Mouse (Mus musculus): ENCODE measurements around the gene Itgav. TPM values are rescaled to one million over a fixed set of nuclear protein-coding genes. Genes with fewer than 3 reads are reported as not detected.

Itgav gene
- total RNA-seq, 2 experiments from 2014 or later, result 100 to 105 TPM

DNA sequence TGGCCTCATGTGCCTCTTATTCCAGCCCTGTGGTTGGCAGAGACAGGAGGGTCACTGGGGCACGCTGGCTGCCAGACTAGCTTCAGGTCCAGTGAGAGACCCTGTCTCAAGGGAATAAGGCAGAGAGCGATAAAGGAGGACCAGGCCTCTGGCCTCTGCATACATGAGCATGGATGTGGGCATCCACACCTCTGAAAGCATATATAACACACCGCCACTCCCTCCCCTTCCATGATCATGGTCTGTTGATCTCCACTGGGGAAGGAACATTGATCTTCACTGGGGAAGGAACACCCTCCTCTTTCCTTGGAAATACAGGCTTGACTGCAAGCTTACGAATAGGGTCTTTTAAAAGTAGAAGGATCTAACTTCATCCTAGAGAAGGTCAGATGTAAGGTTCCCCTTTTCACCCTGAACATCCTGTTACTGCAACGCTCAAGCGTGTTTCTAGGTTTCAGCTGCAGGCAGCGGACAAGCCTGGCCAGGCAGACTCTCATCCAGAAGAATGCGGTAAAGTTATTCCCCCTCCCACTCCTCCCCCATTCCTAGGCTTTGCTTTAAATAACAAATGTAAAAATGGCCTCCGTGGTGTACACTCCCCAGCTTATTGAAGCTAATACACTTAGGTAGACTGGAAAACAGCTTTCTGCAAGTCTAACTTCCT is 15.4 kb downstream of the Itgav start:
- DNase-seq (ENCODE audit: low spot score in 2 of 2), result peak; percentile 23 to 36
- intact Hi-C loops (cut with DNase I), result no loop called here

DNA sequence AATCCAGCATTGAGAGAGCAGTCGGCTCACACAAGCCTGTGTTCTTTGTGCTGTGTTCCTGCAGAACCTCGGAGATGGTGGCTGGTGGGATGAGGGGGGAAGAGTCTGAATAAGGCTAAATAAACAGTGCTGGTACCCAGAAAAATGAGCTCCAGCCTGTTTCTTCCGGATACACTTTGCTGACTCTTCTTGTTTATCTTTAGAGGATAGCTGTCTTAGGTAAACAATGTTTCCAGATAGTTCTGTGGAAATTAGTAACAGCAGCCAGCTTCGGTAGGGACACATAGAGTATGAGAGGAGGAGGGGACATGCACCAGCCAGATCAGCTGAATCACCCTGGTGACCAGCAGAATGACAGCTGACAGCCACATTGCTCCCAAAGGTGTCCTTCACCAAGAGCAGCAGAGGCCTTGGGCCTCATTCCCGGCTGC is 16.4 kb downstream of the Itgav start:
- intact Hi-C loops (cut with DNase I), result no loop called here
- DNase-seq (ENCODE audit: low spot score in 2 of 2), result peak in 1 of 2 experiments; percentile 26

DNA sequence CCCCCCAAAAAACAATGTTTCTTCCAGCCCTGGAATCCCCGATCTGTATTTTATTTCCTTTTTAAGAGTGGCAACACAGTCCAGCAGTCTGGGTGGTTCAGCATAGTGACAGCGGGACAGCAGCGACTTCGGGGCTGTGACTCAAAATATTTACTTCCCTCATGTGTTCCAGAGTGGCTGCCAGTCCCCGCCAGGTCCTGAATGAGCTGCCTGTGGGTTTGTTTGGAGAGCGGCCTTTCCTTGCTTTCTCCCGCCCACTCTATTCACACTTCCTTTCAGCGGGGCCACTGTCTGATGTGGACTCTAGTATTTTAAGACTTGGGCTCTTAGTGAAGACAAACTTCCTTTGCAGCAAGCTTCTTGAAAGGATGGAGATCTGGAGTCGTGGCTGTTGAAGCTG is 18.0 kb downstream of the Itgav start:
- peak; percentile 53 to 66 for DNase-seq (ENCODE audit: low spot score in 2 of 2)
- intact Hi-C loops (cut with DNase I), result no loop called here

DNA sequence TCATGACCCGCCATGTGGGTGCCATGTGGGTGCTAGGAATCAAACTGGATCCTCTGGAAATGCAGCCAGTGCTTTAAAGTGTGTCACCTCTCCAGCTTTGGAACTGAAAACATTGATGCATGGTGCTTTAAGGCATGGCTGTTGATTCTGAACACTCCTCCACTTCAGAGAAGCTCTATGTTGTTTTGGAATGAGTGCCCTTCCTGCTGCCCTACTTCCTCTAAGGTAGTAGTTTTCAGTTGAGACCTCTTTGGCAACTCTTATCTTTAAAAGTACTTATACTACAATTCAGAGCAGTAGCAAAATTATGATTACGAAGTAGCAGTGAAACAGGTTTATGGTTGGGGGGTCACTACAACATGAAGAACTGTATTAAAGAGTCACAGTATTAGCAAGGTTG is 18.6 kb downstream of the Itgav start:
- no peak for DNase-seq (ENCODE audit: low spot score in 2 of 2)
- intact Hi-C loops (cut with DNase I), result no loop called here

DNA sequence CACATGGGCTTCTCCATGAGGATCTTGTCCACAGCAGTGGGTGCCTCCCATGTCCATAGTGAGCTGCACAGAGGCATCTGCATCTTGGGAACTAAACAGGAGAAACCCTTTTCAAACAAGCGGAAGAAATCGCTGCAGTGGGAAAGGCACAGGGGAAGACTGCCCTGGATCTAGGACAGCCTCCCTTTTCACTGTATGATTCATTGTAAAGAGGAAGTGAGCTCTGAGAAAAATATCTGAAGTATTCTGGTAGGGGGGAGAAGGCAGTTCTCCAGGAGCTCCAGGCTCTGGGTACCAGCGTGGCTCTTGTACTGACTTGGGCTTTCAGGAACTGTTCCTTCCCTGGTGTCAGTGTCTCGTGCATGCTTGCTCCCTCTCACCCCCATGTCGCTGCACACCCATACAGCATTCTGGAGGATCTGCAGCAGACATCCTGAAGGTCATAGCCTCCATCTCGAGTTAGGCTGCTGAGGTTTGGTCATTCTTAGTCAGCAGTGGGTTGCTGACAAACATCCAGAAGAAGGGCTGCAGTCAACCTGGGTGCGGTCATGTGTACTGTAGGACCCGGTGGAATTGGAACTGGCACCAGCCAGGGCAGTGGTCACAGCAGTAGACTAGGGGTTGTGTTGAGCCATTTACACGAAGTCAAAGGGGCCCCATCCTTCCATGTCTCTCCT is 20.2 kb downstream of the Itgav start:
- no peak for DNase-seq (ENCODE audit: low spot score in 2 of 2)
- intact Hi-C loops (cut with DNase I), result no loop called here

DNA sequence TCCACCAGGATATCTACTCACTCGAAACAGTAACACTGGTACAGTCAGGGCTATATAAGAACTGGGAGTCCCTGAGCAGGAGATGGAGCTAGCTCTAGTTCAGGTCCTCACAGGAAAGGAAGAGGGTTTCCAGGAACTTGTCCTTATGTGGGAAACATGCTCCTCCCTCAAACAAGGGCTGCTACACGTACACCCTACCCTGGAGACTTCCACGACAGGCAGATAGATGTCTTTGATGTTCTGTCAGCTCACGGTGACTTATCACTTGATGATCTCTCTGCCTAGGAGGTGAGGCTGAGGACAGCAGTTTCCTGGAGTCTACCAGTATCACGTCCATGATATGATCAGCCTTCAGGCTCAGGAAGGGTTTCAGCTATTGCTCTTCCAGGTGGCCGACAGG is 21.1 kb downstream of the Itgav start:
- no peak for DNase-seq (ENCODE audit: low spot score in 2 of 2)
- intact Hi-C loops (cut with DNase I), result no loop called here

DNA sequence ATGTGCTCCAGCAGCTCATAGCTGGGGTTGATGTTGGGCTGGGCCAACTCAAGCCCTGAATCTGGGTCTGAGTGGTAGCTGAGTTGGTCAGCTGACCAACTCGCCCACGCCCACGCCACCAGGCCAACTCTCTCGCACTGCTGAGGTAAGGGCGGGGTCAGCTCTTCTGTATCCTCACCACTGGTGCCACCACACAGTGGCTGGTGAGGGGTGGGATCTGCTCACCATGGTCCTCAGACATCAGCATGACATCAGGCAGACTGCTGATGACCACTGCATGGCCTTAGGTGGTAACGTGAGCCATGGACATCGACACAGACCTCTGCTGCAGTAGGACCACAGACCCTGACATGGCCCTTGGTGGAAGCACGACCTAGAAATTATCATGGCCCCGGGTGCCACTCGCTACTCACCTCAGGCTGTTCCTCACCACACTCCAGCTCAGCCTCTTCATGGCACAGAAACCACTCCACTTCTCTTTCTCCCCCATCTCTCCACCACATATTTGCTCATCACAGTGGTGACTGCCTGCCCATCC is 24.5 kb downstream of the Itgav start:
- no peak for DNase-seq (ENCODE audit: low spot score in 2 of 2)
- intact Hi-C loops (cut with DNase I), result no loop called here

DNA sequence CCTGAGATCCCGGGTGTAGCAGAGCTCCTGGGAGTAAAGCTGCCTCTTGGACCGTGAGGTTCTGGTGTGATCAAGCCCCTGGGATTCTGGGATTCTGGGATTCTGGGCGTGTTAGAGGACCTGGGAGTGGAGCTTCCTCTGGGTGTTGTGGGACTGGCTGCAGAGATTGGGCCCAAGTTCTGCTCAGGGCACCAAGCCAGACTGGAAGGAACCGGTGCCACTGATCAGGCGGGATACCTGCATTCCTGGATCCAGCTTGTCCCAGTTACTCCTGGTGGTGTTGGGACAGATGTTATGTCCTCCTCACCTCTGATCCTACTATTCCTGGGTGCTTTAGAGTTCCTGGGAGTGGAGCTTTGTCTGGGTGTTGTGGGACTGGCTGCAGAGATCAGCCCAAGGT is 28.8 kb downstream of the Itgav start:
- intact Hi-C loops (cut with DNase I), result no loop called here
- DNase-seq (ENCODE audit: low spot score in 2 of 2), result no peak

DNA sequence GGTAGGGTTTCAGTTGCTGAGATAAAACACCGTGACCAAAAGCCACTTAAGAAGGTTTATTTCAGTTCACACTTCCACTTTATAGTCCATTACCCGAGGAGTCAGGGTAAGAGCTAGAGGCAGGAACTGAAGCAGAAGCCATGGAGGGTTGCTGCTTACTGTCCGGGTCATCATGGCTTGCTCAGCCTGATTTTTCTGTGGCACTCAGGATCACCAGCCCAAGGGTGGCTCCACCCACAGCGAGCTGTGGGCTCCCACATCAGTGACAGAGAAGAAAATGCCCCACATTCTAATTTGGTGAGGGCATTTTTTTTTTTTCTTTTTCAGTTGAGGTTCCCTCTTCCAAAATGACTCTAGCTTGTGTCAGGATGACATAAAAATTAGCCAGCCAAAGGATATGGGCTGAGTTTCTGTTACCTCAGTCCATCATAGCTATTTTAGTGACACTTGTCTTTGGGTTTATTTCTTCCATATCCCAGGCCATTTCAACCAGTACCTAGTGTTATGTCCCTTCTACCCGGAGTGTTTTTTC is 30.2 kb downstream of the Itgav start:
- intact Hi-C loops (cut with DNase I), result no loop called here
- DNase-seq (ENCODE audit: low spot score in 2 of 2), result no peak

DNA sequence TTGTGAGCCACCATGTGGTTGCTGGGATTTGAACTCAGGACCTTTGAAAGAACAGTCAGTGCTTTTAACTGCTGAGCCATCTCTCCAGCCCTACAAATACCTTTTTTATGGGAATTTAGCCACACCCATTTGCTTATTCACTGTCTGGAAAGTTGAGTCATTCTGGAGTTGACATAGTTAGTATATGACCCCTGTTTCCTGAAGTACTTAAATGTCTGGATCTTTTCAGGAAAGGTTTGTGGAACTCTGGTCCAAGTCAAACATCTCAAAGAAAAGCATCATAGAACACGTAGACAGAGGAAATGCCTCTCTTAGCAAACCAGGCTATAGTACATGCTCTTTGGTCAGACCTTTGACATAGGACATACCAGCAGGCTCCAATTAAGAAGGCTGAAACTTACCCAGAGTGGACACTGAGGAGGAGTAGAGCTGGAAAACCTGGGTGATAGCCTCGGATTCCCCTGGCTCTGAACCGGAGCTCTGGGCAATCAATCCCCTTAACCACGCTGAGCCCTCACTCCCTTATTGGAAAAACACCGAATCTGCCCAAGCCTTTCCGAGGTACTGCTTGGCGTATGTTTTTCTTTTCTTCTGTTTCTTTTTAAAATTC is 34.5 kb downstream of the Itgav start:
- intact Hi-C loops (cut with DNase I), result no loop called here
- DNase-seq (ENCODE audit: low spot score in 2 of 2), result no peak

DNA sequence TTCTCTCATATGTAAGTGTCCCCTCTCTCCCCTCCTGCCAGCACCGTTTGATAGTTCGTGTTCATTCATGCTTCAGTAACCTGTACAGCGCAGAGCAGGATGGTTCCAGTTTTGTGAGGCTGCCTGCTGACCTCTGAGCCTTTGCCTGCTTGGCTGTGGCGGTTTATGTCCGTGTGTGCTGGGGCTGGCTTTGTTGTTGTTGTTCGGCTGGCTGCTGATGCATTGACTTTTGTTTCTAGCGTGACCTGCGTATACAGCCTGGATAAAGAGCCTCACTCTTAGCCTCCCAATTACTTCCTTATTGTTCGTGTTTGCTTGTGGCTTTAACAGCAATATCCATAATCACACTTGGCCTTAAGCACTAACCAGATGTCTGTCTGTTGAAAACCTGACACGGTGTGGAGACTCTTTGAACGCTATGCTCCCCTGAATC is 35.0 kb downstream of the Itgav start:
- intact Hi-C loops (cut with DNase I), result no loop called here
- no peak for DNase-seq (ENCODE audit: low spot score in 2 of 2)

DNA sequence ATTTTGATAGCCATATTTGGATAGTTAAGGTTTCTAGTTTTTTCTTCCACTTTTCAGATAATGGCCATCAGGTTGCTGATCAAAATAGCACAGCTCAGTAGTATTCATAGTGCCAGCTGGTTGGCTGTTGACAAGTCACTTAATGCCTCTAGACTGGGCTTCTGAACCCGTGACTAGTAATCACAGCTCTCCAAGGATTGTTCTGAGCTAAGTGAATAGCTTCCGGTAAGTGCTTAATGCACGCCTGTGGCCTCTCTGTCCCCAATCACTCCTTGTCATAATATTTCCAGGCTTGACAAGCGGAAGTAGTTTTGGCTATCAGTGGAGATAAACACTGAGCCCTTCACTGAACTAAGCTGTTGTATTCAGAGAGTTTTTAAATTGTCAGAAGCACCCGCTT is 35.5 kb downstream of the Itgav start:
- no peak for DNase-seq (ENCODE audit: low spot score in 2 of 2)
- intact Hi-C loops (cut with DNase I), result no loop called here

DNA sequence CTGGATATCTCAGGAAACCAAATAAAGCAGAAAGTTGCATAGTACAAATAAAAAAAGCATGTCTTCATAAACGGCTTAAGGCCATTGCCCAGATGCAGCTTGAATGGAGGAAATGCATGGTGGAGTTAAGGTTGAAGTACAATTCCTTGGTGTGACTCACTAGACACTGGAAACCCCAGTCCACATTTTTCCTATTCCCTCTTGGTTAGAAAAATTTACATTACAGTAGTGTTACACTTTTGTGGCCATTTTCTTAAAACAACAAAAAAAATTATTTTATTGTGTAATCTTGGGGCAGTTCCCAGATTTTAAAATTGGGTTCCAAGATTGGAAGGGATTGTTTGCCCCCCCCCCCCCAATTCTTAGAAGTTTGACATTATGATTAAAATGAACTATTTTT is 35.9 kb downstream of the Itgav start:
- intact Hi-C loops (cut with DNase I), result no loop called here

DNA sequence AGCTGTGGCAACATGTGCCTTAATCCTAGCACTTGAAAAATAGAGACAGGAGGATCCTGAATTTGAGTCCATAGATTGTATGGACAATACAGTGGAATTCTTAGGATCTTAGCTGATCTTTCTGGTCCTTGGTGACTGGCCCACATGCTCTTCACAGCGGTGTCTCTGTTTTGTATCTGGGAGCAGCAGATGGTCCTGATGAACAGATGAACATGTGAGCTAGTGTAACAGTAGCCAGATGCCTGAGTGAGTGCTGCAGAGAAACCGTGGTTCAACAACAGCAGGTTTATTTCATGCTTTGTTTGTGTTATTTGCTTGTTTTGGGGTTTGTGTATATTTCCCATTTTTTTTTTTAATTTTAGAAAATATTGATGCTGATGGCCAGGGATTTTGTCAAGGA is 37.3 kb downstream of the Itgav start:
- intact Hi-C loops (cut with DNase I), result no loop called here
- no peak for DNase-seq (ENCODE audit: low spot score in 2 of 2)

More for the DNA sequence above, 35.9 kb downstream of the Itgav start:
- DNase-seq (ENCODE audit: low spot score in 2 of 2), result no peak

DNA sequence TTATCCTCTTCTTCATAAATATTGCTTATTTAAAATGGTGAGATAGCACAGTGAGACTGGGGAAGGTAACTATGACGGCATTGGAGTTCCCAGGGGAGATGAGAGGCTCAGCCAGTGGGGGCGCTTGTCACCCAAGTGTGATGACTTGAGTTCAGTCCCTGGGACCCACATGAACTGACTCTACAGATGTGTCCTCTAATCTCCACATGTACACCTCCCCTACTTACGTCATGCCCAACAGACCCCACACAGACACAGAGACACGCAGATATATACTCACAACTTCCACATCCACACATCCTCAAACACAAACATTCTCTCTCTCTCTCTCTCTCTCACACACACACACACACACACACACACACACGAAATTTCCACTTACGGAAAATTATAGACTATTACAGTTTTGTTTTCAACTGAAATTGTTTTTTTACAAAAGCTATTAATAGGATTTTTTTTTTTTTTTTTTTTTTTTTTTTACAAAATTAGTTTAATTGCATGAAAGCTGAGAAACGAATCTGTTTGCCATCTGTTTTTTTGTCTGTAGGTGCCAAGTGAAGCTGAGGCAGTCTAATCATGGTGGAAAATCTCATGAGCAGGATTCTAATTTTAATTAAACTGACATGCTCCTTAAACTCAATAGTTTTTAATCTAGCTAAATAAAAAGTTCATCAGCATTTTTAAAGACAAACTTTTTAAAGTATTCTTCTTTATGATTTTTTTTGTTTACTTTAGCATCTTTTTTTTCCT is 38.1 kb downstream of the Itgav start:
- intact Hi-C loops (cut with DNase I), result no loop called here
- DNase-seq (ENCODE audit: low spot score in 2 of 2), result no peak

DNA sequence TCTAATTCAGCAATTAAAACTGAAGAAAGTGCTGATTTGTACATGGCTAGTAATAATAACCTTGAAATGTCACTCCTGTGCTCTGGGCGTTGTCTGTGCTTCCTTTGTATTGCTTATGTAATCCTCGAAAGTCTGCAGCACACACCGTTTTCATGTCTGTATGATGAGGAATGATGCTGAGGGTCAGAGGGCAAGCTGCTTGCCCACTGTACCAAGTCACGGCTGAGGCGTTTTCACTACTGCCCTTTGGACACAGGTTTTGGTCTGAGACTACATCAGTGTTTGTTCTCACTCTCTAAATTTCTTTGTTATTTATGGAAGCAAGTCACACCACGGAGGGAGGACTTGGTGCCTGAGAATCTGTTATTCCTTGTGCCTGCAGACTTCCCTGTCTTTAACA is 41.9 kb downstream of the Itgav start:
- DNase-seq (ENCODE audit: low spot score in 2 of 2), result no peak
- intact Hi-C loops (cut with DNase I), result no loop called here

DNA sequence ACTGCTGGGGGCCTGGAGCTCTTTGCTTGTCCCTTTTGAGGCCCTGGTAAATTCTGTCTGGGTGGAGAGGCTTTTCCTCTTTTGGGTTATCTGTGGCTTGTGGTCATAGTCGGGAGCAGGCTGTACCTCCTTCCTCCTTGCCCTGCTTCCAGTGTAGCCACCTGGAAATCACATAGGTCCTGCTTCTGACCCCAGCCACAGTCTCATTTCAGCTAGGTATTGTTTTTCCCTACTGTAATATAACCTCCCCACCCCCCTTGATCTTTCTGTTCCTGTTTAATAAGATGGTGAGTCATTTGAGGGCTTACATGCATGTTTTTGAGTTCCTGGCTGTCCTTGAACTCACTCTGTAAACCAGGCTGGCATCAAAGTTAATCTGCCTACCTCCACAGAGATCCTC is 42.7 kb downstream of the Itgav start:
- DNase-seq (ENCODE audit: low spot score in 2 of 2), result no peak
- intact Hi-C loops (cut with DNase I), result no loop called here

DNA sequence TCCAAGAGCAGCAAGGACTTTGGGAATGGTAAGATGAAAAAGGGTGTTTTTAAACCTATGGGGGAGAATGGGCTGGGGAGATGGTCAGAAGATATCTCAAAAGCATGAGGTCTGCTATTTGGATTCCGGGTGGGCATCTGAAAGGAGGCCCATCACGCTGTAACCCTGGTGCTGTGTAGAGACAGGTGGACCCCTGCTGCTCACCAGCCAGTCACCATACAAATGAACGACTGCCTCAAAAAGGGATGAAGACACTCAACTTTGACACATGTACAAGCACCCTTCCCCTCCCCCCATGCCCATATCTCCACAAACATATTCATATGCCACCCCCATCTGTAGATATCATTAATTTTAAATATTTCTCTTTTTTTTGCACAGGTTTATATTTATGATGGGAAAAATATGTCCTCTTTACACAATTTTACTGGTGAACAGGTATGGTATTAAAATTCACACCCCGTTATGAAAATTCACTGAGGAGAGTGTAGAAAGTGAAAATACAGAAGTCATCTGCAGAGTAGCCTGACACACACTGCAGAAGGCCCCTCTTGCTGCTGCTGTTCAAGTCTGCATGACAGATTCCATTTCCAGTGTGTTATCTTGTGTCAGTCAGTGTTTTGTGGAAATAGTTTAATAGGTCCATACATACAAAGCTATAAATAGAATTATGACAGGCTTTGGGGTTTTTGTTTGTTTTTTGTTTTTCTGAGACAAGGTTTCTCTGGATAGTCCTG is 44.3 kb downstream of the Itgav start:
- intact Hi-C loops (cut with DNase I), result no loop called here
- DNase-seq (ENCODE audit: low spot score in 2 of 2), result no peak

Measured in left cerebral cortex, postnatal 14 days (tissue).